Mouse (Mus musculus): ENCODE results near the gene Tmco1.

GRCm38 (mm10) chr1:167288665-167289538 is 19.3 kb upstream of the Tmco1 start:
- TF ChIP-seq CTCF (IDR thresholded peaks at IDR 0.05; ENCODE audit: extremely low read depth, insufficient read length, insufficient replicate concordance, low read depth, low read length) (no peak), POLR2A (IDR thresholded peaks at IDR 0.05; ENCODE audit: low read depth, low read length) (no peak)
